Mouse (Mus musculus) midbrain, embryonic 13.5 days (tissue): ENCODE results near the gene Ppm1d. TPM values are rescaled to one million over a fixed set of nuclear protein-coding genes. Genes with fewer than 3 reads are reported as not detected.

Experiments used
- ATAC-seq: fragments of 200-750 bp; cut with Nextera tagmentation; 2 replicates; pipeline ENCODE4 v1.8.0; 2017; ENCODE audit warnings: mild to moderate bottlenecking, moderate TSS enrichment, moderate library complexity
- H3K27ac ChIP-seq: fragments of 300-500 bp; sonication (generic); 2 replicates; pipeline ENCODE4 v1.5.1; 2015; ENCODE audit warnings: inconsistent platforms, mild to moderate bottlenecking, moderate library complexity
- H3K27me3 ChIP-seq: fragments of 300-500 bp; sonication (generic); 2 replicates; pipeline ENCODE4 v1.6.1; 2015; ENCODE audit warnings: mild to moderate bottlenecking, inconsistent platforms
- H3K36me3 ChIP-seq: fragments of 300-500 bp; sonication (generic); 2 replicates; pipeline ENCODE4 v1.6.1; 2015; ENCODE audit warnings: mild to moderate bottlenecking, inconsistent platforms
- H3K4me1 ChIP-seq: fragments of 300-500 bp; sonication (generic); replicated peaks from 2 replicates; pipeline ENCODE4 v1.6.1; 2015; ENCODE audit warnings: inconsistent platforms
- H3K4me2 ChIP-seq: fragments of 300-500 bp; sonication (generic); replicated peaks from 2 replicates; pipeline ENCODE4 v1.6.1; 2015; ENCODE audit warnings: moderate library complexity, mild to moderate bottlenecking, inconsistent platforms
- H3K4me3 ChIP-seq: fragments of 300-500 bp; sonication (generic); replicated peaks from 2 replicates; pipeline ENCODE4 v1.5.1; 2015; ENCODE audit warnings: mild to moderate bottlenecking, inconsistent platforms
- H3K9ac ChIP-seq: fragments of 300-500 bp; sonication (generic); replicated peaks from 2 replicates; pipeline ENCODE4 v1.6.1; 2015; ENCODE audit warnings: mild to moderate bottlenecking, inconsistent platforms
- H3K9me3 ChIP-seq: fragments of 300-500 bp; sonication (generic); 2 replicates; pipeline ENCODE4 v1.6.1; 2016; ENCODE audit warnings: mild to moderate bottlenecking, inconsistent platforms
- WGBS: fragments of 180-500 bp; shearing (Covaris S2); methylation state at CpG from one replicate; pipeline ENCODE4 v1.1.7; 2015; 5-methylcytosine and 5-hydroxymethylcytosine counted together
- polyA plus RNA-seq: library from polyadenylated mRNA; unstranded; fragments of >200 nt; fragmentation: Nextera tagmentation; extraction: Ambion mirVana; gene quantifications from 2 replicates; pipeline ENCODE4 v1.2.1, GENCODE M21; 2015

The Ppm1d gene
- polyA plus RNA-seq, result 21.1 and 22.8 TPM in 2 replicates

DNA sequence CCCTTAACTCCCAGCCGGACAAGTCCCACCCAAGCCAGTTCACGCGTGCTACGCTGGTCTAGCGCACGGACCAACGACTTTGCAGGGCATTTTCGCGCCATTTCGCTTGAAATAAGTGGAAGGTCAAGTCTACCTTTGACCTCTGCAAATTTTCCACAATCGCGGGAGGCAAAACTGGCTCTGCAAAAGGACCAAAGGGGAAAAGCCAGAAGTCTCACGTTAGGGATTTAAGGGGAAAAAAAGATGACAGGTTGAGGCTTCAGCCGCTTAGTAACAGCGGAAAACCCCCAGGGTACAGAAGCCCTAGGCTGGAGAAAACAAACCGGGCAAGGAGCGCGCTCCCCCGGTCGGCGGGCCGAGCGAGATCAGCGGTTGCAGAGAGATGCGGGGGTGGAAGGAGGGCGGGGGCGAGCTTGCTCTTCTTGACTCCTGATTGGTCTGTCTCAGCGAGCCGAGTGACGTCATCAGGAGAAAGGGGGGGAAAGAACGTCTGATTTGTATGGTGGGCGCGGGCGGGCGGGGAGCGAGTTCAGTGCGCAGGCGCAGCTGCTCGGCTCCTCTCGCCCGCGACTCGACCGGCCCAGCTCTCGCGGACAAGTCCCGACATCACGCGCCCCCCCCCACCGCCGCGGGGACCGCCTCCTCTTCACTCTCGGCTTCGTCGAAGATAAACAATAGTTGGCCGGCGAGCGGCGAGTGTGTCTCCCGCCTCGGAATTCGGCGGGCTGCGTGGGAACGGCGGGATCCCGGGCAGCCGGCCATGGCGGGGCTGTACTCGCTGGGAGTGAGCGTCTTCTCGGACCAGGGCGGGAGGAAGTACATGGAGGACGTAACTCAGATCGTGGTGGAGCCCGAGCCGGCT is at the start of gene Ppm1d:
Gene Ppm1d (plus strand): TSS at position 532 of the 862 bp plus-strand sequence.
- Histone ChIP-seq H3K4me2 (peak within 1 kb of the TSS; percentile 91), H3K27ac (peak within 1 kb of the TSS; percentile 91), H3K9me3 (no peaks in the 10 kb centered on the region), H3K9ac (peak within 1 kb of the TSS; percentile 91), H3K36me3 (peaks cover 4% of the 10 kb centered on the region), H3K27me3 (no peaks in the 10 kb centered on the region), H3K4me1 (peaks cover 33% of the 10 kb centered on the region), H3K4me3 (peak within 1 kb of the TSS; percentile 97)
- ATAC-seq, result peak; percentile 94
- under 1% methylated on average over 77 of the region's 78 CpGs for WGBS

DNA sequence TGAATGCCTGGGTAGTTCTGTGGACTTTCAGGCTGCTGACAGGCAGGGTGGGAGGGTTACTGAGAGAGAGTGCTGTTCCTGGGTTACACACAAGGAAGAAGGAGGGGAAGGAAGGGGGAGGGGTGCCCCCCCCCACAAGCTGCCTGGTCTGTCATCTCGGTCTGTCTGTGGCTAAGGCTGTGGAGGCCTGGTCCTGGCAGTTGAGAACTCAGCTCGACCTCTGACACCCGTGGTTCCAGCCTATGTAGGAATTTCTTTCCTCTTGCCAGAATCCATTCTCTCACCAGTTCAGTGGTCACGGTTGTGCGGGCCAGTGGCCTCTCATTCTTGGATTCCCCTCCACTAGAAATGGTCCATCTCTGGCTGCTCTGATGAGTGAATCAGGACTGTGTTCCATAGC is 46.4 kb upstream of the Ppm1d start:
- Histone ChIP-seq H3K4me1 (no peaks in the 10 kb centered on the region), H3K9me3 (no peaks in the 10 kb centered on the region), H3K36me3 (no peaks in the 10 kb centered on the region), H3K4me3 (no peak overlapping the region), H3K27ac (no peak overlapping the region), H3K9ac (no peak overlapping the region), H3K27me3 (no peaks in the 10 kb centered on the region), H3K4me2 (no peak overlapping the region)
- ATAC-seq, result no peak
- 61% methylated on average over 5 of the region's 5 CpGs for WGBS

DNA sequence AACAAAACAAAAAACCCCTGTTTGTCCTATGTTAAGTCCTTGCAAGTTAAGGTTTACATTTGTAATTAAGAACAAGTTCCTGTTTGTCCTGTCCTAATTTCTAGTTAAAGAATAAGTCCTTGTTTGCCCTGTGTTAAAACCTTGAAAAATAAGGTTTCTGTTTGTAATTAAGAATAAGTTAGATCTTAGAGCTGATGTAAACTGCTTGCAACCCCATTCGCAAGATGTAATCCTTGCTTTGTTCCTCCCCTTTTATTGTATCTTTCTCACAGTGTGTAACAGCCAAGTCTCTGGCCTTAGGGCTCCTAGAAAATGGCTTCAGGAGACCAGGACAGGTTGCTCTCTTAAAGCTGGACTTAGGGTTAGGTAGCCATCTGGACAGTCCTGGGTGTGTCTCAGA is 43.7 kb upstream of the Ppm1d start:
- Histone ChIP-seq H3K36me3 (no peaks in the 10 kb centered on the region), H3K4me2 (no peak overlapping the region), H3K4me1 (no peaks in the 10 kb centered on the region), H3K9me3 (no peaks in the 10 kb centered on the region), H3K27ac (no peak overlapping the region), H3K9ac (no peak overlapping the region), H3K27me3 (no peaks in the 10 kb centered on the region), H3K4me3 (no peak overlapping the region)
- no peak for ATAC-seq
- 66% methylated on average over 1 of the region's 1 CpGs for WGBS

DNA sequence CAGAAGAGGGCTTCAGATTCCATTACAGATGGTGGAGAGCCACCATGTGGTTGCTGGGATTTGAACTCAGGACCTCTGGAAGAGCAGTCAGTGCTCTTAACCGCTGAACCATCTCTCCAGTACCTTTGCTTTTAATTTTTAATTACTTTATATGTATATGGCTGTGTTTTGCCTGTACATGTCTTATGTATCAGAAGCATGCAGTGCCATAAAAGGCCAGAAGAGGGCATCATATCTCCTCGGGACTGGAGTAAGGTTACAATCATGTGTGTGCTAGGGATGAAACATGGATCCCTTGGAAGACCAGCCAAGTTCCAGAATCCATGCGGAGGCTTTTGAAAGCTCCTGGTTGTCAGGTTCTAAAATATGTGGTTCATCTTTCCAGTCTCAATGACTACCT is 40.4 kb upstream of the Ppm1d start:
- Histone ChIP-seq H3K4me2 (no peak overlapping the region), H3K9me3 (no peaks in the 10 kb centered on the region), H3K4me3 (no peak overlapping the region), H3K27me3 (no peaks in the 10 kb centered on the region), H3K4me1 (no peaks in the 10 kb centered on the region), H3K36me3 (no peaks in the 10 kb centered on the region), H3K27ac (no peak overlapping the region), H3K9ac (no peak overlapping the region)
- WGBS, result 60% methylated on average over 3 of the region's 3 CpGs
- ATAC-seq, result no peak

DNA sequence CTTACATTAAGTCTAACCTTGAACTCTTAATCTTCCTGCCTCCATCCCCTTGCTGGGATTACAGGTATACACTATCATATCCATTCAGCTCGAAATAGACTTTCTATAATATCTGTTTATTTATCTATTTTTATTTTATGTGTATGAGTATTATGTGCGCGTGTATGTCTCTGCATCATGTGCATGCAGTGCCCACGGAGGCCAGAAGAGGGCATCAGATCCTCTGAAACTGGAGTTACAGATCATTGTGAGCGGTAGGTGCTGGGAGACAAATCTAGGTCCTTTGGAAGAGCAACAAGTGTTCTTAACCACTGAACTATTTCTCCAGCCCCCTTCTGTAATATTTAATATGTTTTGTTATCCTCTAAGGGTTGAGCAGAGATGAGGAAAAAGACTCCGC is 37.7 kb upstream of the Ppm1d start:
- H3K36me3 ChIP-seq, result no peaks in the 10 kb centered on the region
- ATAC-seq, result no peak
- no peak overlapping the region for H3K4me3 ChIP-seq
- no peak overlapping the region for H3K9ac ChIP-seq
- H3K4me2 ChIP-seq, result no peak overlapping the region
- 72% methylated on average over 6 of the region's 6 CpGs for WGBS
- no peak overlapping the region for H3K27ac ChIP-seq
- no peaks in the 10 kb centered on the region for H3K9me3 ChIP-seq
- no peaks in the 10 kb centered on the region for H3K4me1 ChIP-seq
- H3K27me3 ChIP-seq, result no peaks in the 10 kb centered on the region

DNA sequence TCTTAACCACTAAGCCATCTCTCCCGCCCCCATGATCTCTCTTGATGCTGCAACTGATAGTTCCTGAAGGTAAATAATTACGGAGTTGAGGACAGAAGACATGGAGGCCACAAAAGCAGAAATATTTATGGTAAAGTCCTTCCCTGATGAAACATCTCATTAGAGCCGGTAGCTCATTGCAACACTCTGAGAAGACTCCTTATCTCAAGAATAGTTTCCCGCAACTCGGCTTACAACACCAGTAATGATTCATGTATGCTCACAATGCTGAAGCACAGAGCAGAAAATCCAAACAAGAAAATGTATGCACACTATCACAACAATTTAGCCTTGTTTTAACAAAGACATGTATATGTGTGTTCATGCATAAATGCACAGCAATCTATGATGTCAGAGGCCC is 35.9 kb upstream of the Ppm1d start:
- H3K9me3 ChIP-seq, result no peaks in the 10 kb centered on the region
- H3K4me2 ChIP-seq, result no peak overlapping the region
- H3K27ac ChIP-seq, result no peak overlapping the region
- H3K36me3 ChIP-seq, result no peaks in the 10 kb centered on the region
- H3K4me1 ChIP-seq, result no peaks in the 10 kb centered on the region
- no peak overlapping the region for H3K4me3 ChIP-seq
- no peak overlapping the region for H3K9ac ChIP-seq
- ATAC-seq, result no peak
- H3K27me3 ChIP-seq, result no peaks in the 10 kb centered on the region
- WGBS, result 94% methylated on average over 5 of the region's 5 CpGs

DNA sequence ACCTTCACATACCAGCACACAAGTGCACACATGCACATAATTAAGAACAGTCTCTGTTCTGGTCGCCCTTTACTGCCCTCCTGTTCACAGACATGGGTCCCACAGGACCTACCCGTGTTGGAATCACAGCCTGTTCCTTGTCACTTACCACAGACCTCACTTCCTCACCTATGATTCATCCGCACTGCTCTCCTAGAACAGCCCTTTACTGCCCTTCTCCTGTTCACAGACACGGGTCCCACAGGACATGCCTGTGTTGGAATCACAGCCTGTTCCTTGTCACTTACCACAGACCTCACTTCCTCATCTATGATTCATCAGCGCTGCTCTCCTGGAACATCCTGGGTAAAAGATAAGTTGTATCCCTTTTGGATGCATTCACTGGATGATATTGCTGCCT is 33.4 kb upstream of the Ppm1d start:
- no peak overlapping the region for H3K4me3 ChIP-seq
- H3K27me3 ChIP-seq, result no peaks in the 10 kb centered on the region
- no peaks in the 10 kb centered on the region for H3K9me3 ChIP-seq
- no peak overlapping the region for H3K4me2 ChIP-seq
- H3K9ac ChIP-seq, result no peak overlapping the region
- H3K4me1 ChIP-seq, result no peaks in the 10 kb centered on the region
- H3K36me3 ChIP-seq, result no peaks in the 10 kb centered on the region
- H3K27ac ChIP-seq, result no peak overlapping the region
- 77% methylated on average over 5 of the region's 5 CpGs for WGBS
- no peak for ATAC-seq

DNA sequence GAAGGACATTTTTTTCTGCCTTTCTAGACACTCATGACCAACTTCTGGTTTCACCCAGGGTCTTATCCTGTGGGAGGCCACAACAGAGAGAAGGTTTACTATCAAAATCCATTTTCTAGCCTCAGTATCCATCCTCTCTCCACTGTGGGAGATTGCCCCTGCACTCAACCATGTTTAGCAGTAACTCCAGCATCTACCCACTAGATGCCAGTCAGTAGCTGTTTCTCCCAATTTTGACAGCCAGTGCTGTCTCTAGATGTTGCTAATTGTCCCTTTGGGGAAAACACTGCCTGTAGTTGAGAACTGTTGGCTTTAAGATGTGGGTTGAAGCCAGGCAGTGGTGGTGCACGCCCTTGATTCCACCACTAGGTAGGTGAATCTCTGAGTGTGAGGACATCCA is 32.9 kb upstream of the Ppm1d start:
- Histone ChIP-seq H3K27ac (no peak overlapping the region), H3K4me1 (no peaks in the 10 kb centered on the region), H3K9ac (no peak overlapping the region), H3K27me3 (no peaks in the 10 kb centered on the region), H3K9me3 (no peaks in the 10 kb centered on the region), H3K36me3 (no peaks in the 10 kb centered on the region), H3K4me2 (no peak overlapping the region), H3K4me3 (no peak overlapping the region)
- WGBS, result 67% methylated on average over 1 of the region's 1 CpGs
- ATAC-seq, result no peak

GRCm38 (mm10) chr11:85281219-85281878 is 29.7 kb upstream of the Ppm1d start:
- no peak overlapping the region for H3K4me2 ChIP-seq
- H3K27me3 ChIP-seq, result no peaks in the 10 kb centered on the region
- no peak overlapping the region for H3K4me3 ChIP-seq
- WGBS, result 80% methylated on average over 15 of the region's 15 CpGs
- no peaks in the 10 kb centered on the region for H3K36me3 ChIP-seq
- no peak overlapping the region for H3K9ac ChIP-seq
- H3K27ac ChIP-seq, result no peak overlapping the region
- no peaks in the 10 kb centered on the region for H3K9me3 ChIP-seq
- H3K4me1 ChIP-seq, result no peaks in the 10 kb centered on the region
- no peak for ATAC-seq

DNA sequence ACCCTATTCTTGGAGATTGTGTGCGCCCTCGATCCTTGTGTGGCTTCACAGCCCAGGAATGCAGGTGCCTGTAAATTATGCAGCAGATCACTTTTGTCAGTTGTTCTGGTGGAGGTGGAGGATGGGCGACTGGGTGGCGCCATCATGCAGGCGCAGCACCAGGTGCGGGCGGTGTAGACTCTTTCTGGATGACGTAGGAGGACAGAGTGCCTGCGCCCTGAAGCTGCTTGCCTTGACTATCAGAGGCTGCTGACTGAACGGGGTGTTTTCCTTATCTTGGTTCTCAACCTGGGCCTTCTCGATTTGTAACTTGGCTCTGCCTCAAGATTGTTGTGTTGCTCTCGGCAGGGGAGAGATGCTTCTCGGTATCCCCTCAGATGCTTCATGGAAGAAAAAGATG is 13.1 kb upstream of the Ppm1d start:
- no peak overlapping the region for H3K27ac ChIP-seq
- no peaks in the 10 kb centered on the region for H3K4me1 ChIP-seq
- no peak overlapping the region for H3K9ac ChIP-seq
- H3K27me3 ChIP-seq, result no peaks in the 10 kb centered on the region
- H3K36me3 ChIP-seq, result no peaks in the 10 kb centered on the region
- ATAC-seq, result no peak
- no peaks in the 10 kb centered on the region for H3K9me3 ChIP-seq
- H3K4me2 ChIP-seq, result no peak overlapping the region
- H3K4me3 ChIP-seq, result no peak overlapping the region
- 84% methylated on average over 13 of the region's 13 CpGs for WGBS

DNA sequence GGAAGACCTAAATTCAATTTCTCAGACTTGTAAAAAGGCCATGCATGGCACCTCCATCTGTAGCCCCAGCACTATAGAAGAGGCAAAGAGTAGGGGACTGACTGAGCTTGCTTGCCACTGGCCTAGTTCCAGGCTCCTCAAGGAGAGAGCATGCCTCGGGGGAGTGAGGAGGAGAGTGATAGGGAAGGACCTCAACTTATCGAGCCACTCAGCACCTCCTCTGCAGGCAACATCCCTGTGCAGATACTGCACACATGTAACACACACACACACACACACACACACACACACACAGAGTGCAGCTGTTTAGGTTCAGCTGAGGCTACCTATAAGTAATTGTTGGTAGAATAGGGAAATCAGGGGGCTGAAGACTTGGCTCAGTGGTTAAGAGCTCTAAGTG is 11.2 kb upstream of the Ppm1d start:
- Histone ChIP-seq H3K9ac (no peak overlapping the region), H3K4me1 (no peaks in the 10 kb centered on the region), H3K36me3 (no peaks in the 10 kb centered on the region), H3K4me2 (no peak overlapping the region), H3K9me3 (no peaks in the 10 kb centered on the region), H3K27me3 (no peaks in the 10 kb centered on the region), H3K27ac (no peak overlapping the region), H3K4me3 (no peak overlapping the region)
- ATAC-seq, result no peak
- 89% methylated on average over 2 of the region's 2 CpGs for WGBS

DNA sequence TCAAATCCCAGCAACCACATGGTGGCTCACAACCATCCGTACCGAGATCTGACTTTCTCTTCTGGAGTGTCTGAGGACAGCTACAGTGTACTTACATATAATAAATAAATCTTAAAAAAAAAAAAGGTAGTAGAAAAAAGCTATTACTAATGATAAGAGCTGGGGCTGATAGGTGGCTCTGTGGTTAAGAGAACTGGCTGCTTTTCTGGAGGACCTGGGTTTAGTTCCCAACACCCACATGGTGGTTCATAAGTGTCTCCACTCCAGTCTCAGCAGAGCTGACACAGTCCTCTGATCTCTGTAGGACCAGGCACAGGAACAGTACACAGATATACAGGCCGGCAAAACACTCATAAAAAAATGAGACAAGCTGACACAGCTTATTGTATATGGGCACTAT is 9.9 kb upstream of the Ppm1d start:
- H3K36me3 ChIP-seq, result no peaks in the 10 kb centered on the region
- H3K9ac ChIP-seq, result no peak overlapping the region
- H3K4me3 ChIP-seq, result no peak overlapping the region
- no peaks in the 10 kb centered on the region for H3K9me3 ChIP-seq
- ATAC-seq, result no peak
- no peaks in the 10 kb centered on the region for H3K4me1 ChIP-seq
- H3K4me2 ChIP-seq, result no peak overlapping the region
- H3K27me3 ChIP-seq, result no peaks in the 10 kb centered on the region
- H3K27ac ChIP-seq, result no peak overlapping the region
- WGBS, result 92% methylated on average over 3 of the region's 3 CpGs
